Mouse (Mus musculus): Measurements from ENCODE around the gene Acot8. TPM values are rescaled to one million over a fixed set of nuclear protein-coding genes. Genes with fewer than 3 reads are reported as not detected.

Gene Acot8
- polyA plus RNA-seq, 1 experiment from 2014 or later: 30.0 TPM

DNA sequence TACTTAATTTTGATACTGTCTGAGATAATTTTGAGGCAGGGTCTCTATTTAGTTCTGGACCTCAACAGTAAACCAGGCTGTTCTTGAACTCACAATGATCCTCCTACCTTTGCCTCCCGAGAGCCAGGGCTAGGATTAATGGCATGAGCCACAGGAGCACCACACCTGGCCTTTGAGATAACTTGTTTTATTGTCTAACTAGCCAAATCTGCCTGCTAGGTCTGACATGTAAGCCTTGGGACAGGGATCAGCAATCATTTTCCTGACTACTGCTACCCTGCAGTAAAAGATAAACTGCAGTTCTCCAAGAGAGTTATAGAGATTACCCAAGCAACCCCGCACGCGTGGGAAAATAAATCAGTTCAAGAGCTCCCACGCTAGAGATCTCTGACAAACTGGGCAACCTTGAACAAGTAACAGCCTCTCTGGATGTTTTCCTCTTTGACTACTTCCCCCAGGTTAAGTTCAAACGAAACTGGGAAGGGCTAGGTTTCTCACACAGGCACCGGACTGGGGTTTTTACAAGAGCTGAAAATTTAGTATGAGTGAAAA lies 19.7 kb downstream of the Acot8 start:
- no peak for DNase-seq (ENCODE audit: low spot score)

DNA sequence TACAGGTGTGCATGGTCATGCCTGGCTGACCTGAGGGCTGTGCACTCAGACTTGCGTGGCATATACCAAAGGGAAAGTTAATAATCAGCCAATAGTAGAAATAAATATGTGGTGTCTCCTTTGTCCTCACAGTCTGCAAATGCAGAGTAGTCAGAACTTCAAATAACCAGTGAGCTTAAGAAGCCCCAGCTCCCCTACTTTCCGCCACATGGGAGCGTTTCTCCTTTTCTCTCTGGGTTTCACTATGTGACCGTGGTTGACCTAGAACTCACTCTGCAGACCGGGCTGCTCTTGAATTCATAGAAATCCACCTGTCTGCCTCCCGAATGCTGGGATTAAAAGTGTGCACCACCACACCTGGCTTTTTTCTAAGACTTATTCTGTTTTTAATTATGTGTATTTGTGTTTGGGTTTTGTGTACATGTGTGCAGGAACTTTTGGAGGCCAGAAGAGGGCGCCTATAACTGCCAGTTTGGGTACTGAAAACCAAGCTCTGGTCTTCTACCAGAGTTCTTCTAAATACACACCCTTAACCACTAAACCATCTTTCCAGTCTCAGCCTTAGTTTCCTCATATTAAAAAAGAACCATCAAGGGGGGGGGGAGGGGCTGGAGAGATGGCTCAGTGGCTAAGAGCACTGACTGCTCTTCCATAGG lies 20.6 kb downstream of the Acot8 start:
- DNase-seq (ENCODE audit: low spot score): peak; percentile 39

GRCm38 (mm10) chr2:164781876-164782275 lies 22.8 kb downstream of the Acot8 start:
- no peak for DNase-seq (ENCODE audit: low spot score)

GRCm38 (mm10) chr2:164779481-164780086 lies 25.1 kb downstream of the Acot8 start, which contains the start of gene Tnnc2:
Gene Tnnc2 (minus strand): TSS chr2:164779967.
- no peak for DNase-seq (ENCODE audit: low spot score)

GRCm38 (mm10) chr2:164778809-164779208 lies 25.9 kb downstream of the Acot8 start:
- no peak for DNase-seq (ENCODE audit: low spot score)

GRCm38 (mm10) chr2:164778015-164778287 lies 26.7 kb downstream of the Acot8 start:
- no peak for DNase-seq (ENCODE audit: low spot score)

- no peak for DNase-seq (ENCODE audit: low spot score)
Observed at GRCm38 (mm10) chr2:164777246-164778014, 27.3 kb downstream of the Acot8 start.

DNA sequence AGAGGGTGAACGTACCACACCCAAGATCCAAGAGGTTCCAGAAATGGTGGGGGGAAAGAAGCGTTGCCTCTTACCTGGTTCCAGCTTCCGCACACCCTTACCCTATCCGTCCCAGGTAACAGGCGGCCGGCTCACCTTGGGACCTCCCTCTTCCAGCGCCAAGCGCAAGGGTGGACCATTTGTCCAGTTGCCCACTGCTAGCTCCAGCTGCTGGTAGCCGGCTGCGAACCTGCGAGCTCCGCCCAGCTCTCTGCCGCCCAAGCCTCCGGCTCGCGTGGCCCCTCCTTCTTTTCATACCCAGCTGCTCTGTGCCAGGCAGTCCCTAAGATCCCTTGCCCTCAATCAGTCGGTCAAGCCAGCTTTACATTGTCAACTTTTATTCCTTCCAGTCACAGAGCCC lies 27.9 kb downstream of the Acot8 start:
- DNase-seq (ENCODE audit: low spot score): no peak

DNA sequence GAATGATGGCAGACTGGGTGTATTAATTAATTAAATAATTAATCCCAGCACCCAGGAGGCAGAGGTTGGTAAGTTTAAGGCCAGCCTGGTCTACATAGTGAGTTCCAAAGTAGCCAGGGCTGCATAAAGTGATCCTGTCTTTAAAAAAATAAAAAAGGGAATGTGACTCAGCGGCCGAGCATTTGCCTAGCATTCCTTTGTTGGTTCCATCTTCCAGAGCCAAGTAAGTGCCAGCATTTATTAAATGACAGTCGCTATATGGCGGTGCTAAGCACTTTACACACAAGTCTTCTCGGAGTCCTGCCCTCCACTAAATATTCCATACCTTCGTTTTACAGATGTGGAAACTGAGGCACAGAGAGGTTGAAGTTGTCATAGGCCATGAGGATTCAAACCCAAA lies 28.6 kb downstream of the Acot8 start:
- DNase-seq (ENCODE audit: low spot score): no peak

DNA sequence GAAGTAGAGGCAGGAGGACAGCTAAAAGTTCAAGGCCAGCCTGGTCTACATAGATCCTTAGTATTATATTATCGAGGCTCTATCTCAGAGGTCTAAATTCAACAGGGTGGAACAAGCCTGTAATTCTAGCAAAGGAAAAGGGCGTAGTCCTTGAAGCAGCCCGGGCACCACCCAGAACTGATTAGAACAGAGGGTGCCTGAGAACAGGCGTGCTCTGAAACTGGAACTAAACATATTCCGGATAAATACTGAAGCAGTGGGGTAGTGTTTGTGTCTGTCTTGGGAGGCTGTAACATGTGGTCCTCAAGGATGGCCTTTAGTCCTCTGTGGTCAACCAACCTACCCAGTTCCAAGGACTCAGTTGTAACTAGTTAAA lies 30.7 kb downstream of the Acot8 start:
- no peak for DNase-seq (ENCODE audit: low spot score)

DNA sequence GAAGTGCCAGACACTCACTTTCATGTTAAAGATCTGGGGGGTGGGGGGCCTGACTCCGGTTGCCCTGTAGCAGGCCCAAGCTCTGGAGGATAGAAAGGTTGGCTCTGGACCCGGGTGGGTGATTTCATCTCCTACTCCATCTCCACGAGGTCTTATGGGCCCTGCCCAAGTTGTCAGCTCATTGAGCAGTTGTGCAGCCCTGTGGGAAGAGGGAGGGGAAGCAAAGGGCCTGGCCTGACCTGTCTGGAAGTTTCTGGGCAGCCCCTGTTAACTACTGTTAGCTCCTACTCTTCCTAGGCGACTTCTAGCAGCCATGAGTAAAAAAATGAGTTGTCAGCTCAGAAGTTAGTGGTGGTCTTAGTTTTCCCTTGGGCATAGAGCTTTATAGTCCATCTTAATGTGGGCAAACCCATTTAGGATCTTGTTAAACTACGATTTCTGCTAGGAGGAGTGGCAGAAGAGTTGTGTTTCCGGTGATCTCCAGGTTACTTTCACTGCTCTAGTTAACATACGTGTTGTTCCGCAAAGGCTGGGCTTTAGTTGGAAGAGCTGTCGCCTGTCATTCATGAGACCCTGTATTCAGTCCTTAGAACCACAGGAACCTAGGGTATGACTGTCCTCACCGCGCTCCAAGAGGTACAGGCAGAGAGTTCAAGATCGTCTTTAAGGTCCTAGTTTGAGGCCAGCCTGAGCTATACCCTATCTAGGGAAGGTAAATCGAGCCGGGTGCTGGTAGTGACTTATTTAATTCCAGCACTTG lies 31.3 kb downstream of the Acot8 start:
- no peak for DNase-seq (ENCODE audit: low spot score)

DNA sequence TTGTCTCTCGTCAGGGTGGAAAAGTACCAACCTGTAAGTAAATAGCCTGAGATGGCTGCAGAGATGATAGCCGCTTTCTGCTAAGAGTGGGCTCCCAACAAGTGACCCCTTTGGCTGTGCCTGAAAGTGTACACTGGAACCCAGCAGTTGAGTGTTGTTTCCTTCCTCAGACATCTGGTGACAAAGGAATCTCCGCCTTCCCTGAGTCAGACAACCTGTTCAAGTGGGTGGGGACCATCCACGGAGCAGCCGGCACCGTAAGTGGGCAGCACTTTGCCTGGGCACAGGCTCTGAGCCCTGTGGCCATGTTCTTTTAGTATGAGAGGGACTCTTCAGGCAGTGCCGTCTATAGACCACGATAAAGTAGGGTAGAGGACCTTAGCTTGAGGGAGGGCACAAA lies 33.6 kb downstream of the Acot8 start:
- no peak for DNase-seq (ENCODE audit: low spot score)

DNA sequence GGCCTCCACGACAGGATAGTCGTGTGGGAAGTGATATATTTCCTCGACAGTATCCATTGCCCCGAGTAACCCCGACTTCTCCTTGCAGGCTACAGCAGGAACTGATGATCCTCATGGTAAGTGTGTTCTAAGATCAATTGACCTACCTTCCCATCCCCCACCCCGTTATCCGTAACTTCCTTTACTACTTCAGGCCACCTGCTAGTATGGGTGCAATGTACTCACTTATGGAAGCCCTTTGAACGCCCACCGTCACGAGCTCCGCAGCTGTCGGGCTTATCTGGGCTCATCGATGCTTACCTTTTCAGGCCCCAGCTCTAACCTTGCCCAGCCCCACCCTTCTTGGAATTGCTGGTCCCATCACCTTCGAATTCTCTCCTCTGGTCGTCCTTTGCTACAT lies 34.4 kb downstream of the Acot8 start:
- peak; percentile 64 for DNase-seq (ENCODE audit: low spot score)

- DNase-seq (ENCODE audit: low spot score): peak; percentile 98
Observed at GRCm38 (mm10) chr2:164769258-164770037, 35.2 kb downstream of the Acot8 start, which contains the start of gene Ube2c. Gene Ube2c (plus strand): TSS chr2:164769898.

DNA sequence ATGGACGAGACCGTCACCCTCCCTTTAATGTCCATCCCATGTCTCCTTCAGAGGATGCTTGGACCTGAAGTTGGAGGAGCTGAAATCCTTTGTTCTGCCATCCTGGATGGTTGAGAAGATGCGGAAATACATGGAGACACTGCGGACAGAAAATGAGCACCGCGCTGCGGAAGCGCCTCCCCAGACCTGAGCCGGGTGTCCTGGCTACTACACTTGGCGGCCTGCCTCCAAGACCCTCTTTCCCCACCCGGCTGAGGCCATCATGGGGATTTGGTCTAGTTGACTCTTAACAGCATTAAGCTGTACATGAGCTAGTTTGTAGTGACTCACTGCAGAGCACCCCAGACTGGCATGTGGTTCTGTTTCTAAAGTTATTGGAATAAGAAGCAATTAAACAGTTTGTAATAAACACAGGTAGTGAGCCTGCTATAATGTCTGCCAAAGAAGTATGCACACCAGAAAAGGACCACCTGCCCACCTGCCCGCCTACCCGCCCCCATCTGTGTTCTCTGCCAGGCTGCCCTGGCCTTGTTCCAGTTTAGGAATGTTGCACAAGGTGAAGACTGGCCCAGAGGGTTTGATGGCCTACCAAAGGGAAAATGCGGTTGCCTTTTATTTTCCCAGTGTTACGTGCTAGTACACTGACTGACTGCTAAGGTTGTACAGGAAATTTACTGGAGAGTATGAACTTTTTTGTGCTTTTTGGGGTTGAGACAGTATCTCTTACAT lies 36.7 kb downstream of the Acot8 start:
- DNase-seq (ENCODE audit: low spot score): no peak

DNA sequence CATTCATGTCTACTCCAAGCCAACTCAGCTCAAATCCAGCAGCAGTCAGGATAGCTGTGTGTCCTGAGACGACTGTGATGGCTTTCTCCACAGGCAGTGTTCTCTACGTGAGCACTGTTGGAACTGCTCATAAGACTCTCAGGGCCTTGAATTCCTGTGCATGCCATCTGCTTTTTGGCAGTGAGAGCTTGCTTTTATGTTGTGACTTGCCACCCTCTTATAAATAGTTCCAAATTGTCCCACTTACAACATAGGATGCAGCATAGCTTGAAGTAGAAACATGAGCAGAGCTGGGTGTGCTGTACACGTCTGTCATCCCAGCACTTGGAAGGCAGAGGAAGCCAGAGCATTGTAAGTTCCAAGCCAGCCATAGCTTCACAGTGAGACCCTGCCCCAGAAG lies 38.8 kb downstream of the Acot8 start:
- DNase-seq (ENCODE audit: low spot score): no peak

DNA sequence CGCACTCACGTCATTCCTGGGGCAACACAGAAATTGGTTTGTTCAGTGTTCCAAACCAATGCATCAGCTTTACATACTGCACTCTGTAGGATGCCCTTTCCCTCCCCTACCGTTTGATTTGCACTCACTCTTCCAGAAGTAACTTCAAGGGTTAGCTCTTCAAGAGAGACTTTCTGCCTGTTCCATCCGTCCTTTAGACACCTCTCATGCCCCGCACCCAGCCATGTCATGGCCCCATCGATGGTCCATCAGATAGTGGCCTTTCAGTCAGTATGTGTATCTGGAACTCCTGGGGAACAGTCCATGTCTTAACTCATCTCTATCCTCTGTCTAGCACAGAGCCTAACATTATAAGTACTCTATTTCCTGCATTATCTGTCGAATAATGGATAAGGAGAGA lies 42.1 kb downstream of the Acot8 start:
- no peak for DNase-seq (ENCODE audit: low spot score)

DNA sequence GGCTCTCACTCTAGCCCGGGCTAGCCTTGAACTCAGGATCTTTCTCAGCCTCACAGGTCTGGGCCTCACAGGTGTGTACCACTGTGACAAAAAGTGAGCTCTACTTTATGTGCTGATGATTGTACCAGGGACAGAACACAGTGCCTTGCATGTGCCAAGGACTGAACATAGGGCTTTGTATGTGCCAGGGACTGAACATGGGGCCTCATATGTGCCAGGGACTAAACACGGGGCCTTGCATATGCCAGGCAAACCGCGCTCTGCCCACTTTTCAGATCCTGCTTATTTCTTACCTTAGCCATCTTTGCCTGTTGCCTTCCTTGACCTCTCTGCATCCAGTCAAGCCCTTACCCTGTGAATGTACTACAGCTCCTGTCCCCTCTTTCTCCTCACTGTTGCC lies 42.7 kb downstream of the Acot8 start:
- DNase-seq (ENCODE audit: low spot score): no peak

GRCm38 (mm10) chr2:164761502-164761901 lies 43.2 kb downstream of the Acot8 start:
- no peak for DNase-seq (ENCODE audit: low spot score)

Measured in thymus, postnatal 0 days (tissue).